Mouse (Mus musculus): ENCODE data around the gene Rbm17.

The Rbm17 gene

GRCm38 (mm10) chr2:11587996-11588395 is 16.0 kb downstream of the Rbm17 start:
- no peak for DNase-seq

- DNase-seq: no peak
Measured at GRCm38 (mm10) chr2:11579399-11579798, 24.6 kb downstream of the Rbm17 start.

- no peak for DNase-seq
Measured at GRCm38 (mm10) chr2:11578187-11578586, 25.8 kb downstream of the Rbm17 start.

DNA sequence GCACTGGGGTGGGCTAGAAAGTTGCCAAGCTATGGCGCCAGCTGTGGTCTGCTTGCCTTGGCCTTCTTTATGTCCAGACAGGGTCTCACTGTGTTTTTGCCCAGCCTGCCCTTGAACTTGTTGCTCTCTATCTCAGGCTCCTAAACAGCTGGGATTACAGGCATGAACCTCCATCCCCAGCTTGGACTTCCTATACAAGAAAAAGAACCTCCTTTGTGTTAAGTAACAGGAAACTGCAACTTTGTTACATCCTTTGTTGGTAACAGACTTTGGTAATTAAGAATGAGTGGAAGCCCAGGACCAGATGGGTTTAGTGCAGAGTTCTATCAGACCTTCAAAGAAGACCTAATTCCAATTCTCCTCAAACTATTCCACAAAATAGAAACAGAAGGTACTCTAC is 30.3 kb downstream of the Rbm17 start:
- DNase-seq: no peak

DNA sequence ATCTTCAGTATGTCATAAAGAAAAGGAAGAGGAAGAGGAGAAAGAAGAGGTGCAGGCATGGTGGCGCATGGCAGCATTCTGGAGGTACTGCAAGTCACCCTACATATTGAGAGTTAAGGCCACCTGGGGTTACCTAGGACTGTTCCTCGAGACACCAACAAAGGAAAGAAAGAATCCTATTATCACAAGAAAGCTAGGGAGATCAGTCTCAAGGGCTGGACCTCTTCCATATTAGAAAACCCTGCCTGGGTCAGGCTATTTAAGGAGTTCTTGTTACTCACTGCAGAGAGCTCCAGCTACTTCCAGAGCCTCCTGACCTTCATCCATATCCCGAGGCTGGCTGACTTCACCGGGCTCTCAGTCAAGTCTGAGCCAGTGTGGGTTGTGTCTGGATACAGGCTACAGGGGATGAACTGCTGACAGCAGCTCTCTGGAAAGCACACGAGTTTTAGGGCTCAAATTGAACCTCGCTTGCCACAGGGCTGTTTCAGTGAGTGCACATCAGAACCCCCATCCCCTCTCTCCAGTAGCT is 32.9 kb downstream of the Rbm17 start:
- DNase-seq: no peak

GRCm38 (mm10) chr2:11568471-11568870 is 35.5 kb downstream of the Rbm17 start:
- no peak for DNase-seq

DNA sequence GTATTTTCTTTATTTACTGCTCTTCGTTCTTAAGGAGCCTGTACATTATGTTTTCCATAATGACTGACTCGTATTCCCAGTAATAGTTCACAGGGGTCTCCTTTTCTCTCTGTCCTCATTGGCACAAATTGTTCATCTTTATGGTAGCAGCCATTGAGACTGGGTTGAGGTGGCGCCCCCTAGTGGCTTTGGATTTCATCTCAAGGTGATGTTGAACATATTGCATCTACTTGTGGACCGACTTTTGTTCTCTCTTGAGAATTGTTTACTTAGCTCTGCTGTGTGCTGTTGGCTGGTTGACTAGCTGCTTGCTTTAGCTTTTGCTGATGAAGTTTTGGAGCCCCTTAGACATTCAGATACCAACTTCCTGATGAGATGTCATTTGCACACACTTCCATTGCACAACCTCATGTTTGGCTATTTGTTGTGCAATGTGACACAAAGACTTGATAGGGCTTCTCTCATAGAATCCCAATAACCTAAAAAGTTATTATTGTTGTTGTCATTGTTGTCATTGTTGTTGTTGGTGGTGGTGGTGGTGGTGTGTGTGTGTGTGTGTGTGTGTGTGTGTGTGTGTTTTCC is 36.1 kb downstream of the Rbm17 start:
- DNase-seq: no peak

DNA sequence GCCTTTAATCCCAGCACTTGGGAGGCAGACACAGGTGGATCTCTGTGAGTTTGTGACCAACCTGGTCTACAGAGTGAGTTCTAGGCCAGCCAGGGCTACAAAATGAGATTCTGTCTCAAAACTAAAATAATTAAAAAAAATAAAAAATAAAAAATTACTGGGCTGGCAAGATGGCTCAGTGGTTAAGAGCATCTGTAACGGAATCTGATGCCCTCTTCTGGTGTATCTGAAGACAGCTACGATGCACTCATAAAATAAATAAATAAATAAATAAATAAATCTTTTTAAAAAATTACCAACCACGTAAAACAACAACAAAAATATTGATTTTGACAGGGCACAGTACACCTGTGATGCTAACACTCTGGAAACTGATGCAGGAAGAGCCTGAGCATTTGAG is 37.1 kb downstream of the Rbm17 start:
- DNase-seq: no peak

DNA sequence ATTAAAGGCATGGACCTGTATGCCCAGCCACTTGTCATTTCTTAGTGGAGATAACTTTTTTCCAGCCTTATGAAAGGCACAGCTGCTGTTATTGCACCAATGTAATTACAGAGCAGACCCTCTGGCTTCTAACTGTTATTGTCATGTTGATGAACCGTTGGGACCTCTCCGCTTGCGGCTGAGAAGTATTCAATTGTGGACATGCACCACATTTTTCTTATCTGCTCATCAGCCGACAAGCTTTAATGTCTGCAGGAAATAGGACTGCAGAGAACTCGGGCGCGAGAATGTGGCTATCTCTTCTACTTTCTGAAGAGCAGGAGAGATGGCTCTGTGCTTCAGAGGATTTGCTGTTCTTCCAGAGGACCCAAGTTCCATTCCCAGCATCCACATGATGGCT is 37.7 kb downstream of the Rbm17 start:
- DNase-seq: no peak

DNA sequence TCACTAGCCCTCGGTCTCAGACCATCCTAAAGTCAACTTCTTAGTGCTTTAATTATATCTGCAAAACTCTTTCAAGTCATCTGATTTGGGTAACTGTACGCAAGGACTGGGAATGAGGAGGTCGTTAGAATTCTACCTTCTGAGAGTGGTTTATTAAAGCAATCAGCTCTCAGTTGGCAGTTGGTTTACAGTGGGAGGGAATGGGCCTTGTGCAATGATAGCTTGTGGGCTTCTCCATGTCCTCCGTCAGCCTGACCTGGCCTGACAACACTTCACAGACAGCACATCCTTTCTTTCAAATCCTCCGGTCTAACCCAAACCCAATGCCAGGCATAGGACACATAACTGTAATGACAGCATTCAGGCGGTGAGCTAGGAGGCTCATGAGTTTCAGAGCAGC is 39.2 kb downstream of the Rbm17 start:
- no peak for DNase-seq

DNA sequence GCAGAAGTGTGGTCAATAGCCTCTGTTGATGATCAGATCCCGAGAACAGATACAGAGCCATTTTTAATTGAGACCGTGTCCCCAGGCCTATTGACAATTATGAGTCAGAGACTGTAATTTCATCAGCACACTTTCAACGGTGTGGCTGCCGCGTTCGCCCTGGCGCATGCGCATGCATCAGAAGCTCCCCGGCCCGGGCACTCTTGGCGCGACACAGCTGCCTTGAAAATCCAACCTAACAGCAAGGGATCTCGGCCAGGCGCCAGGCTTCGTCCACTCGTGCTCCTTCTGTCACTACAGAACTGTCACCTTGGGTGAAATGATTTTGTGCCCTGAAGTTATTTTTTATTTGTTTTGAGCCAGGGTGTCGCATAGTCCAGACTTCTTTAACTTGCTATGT is 40.7 kb downstream of the Rbm17 start:
- no peak for DNase-seq

- DNase-seq: no peak
Measured at GRCm38 (mm10) chr2:11558654-11559053, 45.3 kb downstream of the Rbm17 start.

DNA sequence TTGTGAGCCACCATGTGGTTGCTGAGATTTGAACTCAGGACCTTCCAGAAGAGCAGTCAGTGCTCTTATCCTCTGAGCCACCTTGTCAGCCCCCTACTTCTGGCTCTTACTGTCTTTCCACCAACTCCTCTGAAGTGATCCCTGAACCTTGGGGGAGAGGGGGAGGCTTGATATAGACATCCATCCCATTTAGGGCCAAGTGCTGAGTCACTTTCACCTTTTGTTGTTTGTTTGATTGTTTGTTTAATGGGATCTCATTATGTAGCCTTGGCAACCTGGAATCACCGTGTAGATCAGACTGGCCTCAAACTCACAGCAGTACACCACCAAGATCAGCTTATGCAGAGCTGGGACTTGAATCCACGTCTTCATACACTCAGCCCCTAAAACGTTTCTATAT is 46.7 kb downstream of the Rbm17 start:
- no peak for DNase-seq

GRCm38 (mm10) chr2:11555316-11555715 is 48.6 kb downstream of the Rbm17 start:
- DNase-seq: no peak

- peak; percentile 49 for DNase-seq
Measured at GRCm38 (mm10) chr2:11553471-11554400, 50.2 kb downstream of the Rbm17 start, which contains the start of gene Pfkfb3. TSS of gene Pfkfb3 (minus strand) at chr2:11554077.

GRCm38 (mm10) chr2:11552966-11553451 is 50.9 kb downstream of the Rbm17 start:
- DNase-seq: no peak

DNA sequence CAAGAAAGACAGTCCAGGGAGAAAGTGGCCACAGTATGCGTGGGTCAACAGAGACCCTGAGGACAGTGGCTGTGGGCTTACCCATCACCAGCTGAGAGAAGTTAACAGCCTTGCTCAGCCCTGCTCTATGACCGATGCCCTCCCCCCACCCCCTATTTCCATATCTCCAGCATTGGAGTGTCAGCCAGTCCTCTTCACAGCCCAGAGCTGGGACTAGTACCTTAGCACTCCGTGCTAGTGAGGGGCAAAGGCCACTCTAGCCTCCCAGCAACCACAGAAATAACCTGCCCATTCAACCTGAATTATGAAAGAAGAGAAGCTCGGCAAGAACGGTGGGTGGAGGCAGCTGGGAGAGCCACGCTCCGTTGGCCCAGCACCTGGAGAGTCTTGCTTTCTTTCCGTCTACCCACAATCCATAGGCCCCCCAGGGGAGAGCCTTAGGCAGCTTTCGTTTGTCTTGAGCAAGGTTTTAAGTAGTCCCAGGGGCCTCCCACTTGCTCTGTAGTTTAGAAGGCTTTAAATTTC is 51.6 kb downstream of the Rbm17 start:
- DNase-seq: no peak

GRCm38 (mm10) chr2:11551726-11552125 is 52.2 kb downstream of the Rbm17 start:
- no peak for DNase-seq

GRCm38 (mm10) chr2:11548508-11548907 is 55.4 kb downstream of the Rbm17 start:
- DNase-seq: no peak

- no peak for DNase-seq
Measured at GRCm38 (mm10) chr2:11547609-11548008, 56.3 kb downstream of the Rbm17 start.

DNA sequence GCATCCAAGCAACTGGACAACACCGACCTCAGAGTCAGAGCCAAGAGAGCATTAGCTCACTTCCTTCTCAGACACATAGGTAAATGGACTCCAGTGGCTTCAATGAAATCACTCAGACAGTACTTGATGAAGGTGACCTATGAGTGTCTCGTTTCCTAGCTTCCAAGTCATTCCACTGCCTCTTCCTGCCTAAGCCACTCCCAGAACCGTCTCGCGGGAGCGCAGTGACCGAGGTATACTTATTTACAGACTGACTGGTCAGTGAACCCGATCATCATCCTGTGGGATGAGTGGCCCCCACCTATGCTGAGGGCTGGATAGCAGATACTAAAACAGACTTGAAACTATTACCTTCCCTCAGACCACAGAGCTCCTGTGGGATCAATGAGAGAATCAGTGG is 57.9 kb downstream of the Rbm17 start:
- no peak for DNase-seq

DNA sequence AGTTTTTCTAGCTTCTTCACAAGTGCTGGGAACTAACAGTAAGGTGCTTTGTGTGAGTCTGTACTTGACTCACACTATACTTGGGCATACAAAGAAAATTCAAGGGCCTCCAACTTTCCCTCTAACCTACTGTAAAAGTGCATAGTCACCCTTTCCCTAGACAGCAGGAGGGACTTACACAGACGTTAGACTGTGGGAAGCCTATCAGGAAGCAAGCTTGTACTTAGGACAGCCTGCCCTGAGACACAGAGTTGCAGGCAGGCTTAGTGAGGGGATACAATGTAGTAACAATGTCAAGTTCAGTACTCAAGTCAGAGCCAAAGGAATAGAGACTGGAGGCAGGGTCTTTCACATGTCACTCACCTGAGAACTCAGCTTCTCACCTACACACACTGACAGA is 58.6 kb downstream of the Rbm17 start:
- DNase-seq: no peak

DNA sequence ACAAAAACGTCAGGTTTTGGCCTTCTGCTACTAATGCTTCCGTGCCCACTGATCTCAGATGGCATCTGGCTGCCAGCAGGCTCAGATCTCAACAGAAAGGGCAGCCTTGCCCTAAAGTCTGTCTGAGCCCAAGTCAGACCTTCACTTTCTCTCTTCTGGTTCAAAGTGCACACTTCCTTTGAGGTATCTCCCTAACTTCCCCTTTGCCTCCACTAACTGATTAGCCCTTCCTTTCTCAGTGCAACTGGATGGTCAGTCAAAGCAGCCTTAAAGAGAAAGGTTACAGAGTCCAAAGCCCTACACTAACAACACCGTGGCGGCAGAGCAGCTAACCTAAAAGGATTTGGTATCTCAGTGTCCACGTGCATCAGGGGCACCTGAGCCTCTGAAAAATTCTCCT is 59.6 kb downstream of the Rbm17 start:
- DNase-seq: no peak

DNA sequence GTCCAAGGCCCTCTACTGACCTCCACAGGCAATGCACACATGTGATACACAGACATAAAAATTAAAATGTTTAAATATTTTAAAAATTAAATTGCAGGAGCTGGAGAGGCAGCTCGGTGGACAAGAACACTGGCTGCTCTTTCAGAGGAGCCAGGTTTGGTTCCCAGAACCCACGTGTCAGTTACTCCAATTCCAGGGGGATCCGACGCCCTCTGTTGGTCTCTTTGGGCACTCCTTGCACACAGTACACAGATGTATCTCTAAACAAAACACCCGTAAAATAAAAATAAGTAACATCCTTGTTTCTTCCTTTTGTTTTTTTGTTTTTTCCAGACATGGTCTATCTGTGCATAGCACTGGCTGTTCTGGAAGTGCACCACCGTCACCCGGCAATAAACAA is 60.8 kb downstream of the Rbm17 start:
- no peak for DNase-seq
